19 mouse cellular contexts compared by ENCODE assay signal in the genomic region with DNA sequence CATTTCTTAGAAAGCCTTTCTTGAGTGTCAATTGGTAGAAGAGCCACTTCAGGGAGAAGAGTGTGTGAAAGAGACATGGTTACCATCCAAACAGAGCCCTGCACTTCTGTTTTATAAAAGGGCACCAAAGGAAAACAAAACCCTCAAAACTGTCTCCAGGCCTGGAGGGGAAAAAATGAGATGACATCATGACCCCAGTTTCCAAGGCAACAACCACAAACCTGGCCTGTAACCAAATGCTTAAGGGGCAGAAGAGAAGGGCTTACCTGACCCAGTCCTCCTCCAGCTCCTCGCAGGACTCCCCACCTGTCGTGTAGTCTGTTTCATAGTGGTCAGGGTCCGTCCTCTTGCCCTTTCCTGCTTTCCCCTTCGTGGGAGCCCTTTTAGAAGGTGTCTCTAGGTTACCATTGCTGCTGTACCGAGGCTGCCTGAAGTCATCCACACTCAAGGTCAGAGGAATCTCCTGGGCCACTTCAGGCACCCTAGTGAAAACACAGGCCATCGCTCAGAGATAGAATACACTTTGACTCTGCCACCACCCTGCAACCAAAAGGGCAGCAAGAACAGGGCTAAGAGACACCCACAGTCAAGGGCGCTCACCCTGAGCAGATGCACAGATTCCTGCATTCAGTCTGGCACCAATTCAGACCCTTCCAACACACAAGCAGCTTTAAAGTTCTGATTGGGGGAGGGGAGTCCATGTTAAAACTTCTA. TPM values are rescaled to one million over a fixed set of nuclear protein-coding genes. Genes with fewer than 3 reads are reported as not detected.
DNase-seq lines count a peak whose midpoint lies in the region; ATAC-seq lines count a peak whose summit lies in the region.
"Had no signal": no experiment of that assay in that cellular context is flagged by ENCODE, and none has a peak within 500 bp of the region (broad histone marks: within the 10 kb centered on the region; RNA-seq: fewer than 3 reads in every experiment).

No protein-coding gene starts in this region.

- DNase-seq in heart, adult 11 months = peak; percentile 74
- no peak for DNase-seq in heart, adult 18-20 months
- peak; percentile 57 to 79 for DNase-seq in lung, adult 18-20 months
- DNase-seq in cerebellum, postnatal 10 days = no peak
- no peak for DNase-seq in thymus, adult 18-20 months
- DNase-seq in urinary bladder, adult 2 months (ENCODE audit: low spot score) = no peak
- DNase-seq: cerebellum, postnatal 25 days; heart, postnatal 36 days; kidney, postnatal 10 days; layer of hippocampus, adult 9-11 months; thymus, postnatal 36 days had no signal

- 0 out of 2 replicates have a peak, but pooled peaks have one; percentile 29 for ATAC-seq in common myeloid progenitor, adult 5-6 weeks (replicated peaks; ENCODE audit: low read depth, poor library complexity, severe bottlenecking)
- ATAC-seq in megakaryocyte progenitor cell, adult 5-6 weeks (replicated peaks; ENCODE audit: poor library complexity) = peak; percentile 11; the same call in 1 of the 2 replicates

RNA-seq across cellular contexts. Expression of gene Gtf2h2, which starts 18.9 kb away (rescaled TPM):
- 10 to 100 TPM; 21.7 to 21.9 TPM for total RNA-seq in heart, adult 18-20 months (2021)
- 54.2 and 85.3 TPM in 2 replicates for total RNA-seq in common myeloid progenitor, adult 5-6 weeks (2017)
- 62.5 and 69.7 TPM in 2 replicates for total RNA-seq in megakaryocyte progenitor cell, adult 5-6 weeks (2015)
- total RNA-seq in megakaryocyte progenitor cell, adult 5-6 weeks (2017) = 57.3 and 66.1 TPM in 2 replicates
- polyA plus RNA-seq in urinary bladder, adult 2 months (2012; rRNA removed) = 38.1 and 46.5 TPM in 2 replicates

RNA-seq across cellular contexts. Expression of gene Ocln, which starts 41.2 kb away (rescaled TPM):
- total RNA-seq in heart, adult 18-20 months (2021) = under 1 TPM; 0.57 to 0.87 TPM
- total RNA-seq in common myeloid progenitor, adult 5-6 weeks (2017) = not detected in 2 replicates
- 0.30 TPM in 1 of 2 replicates, not detected in the other for total RNA-seq in megakaryocyte progenitor cell, adult 5-6 weeks (2015)
- not detected in 2 replicates for total RNA-seq in megakaryocyte progenitor cell, adult 5-6 weeks (2017)
- polyA plus RNA-seq in urinary bladder, adult 2 months (2012; rRNA removed) = 10.0 and 11.1 TPM in 2 replicates
- total RNA-seq: megakaryocyte, adult 5-6 weeks had no signal

RNA-seq across cellular contexts. Expression of gene Naip1, which starts 58.6 kb away (rescaled TPM):
- under 1 TPM; 0.07 to 0.18 TPM for total RNA-seq in heart, adult 18-20 months (2021)
- total RNA-seq in common myeloid progenitor, adult 5-6 weeks (2017) = not detected in 2 replicates
- total RNA-seq in megakaryocyte progenitor cell, adult 5-6 weeks (2015) = 0.05 TPM in 1 of 2 replicates, not detected in the other
- total RNA-seq in megakaryocyte progenitor cell, adult 5-6 weeks (2017) = not detected in 2 replicates
- 0.04 and 0.07 TPM in 2 replicates for polyA plus RNA-seq in urinary bladder, adult 2 months (2012; rRNA removed)
- total RNA-seq: gastrocnemius, adult 18-20 months; midbrain, postnatal 0 days had no signal
- polyA plus RNA-seq: embryonic facial prominence, embryonic 13.5 days; forebrain, embryonic 11.5 days; limb, embryonic 10.5 days had no signal

Comparison
In these comparisons a context has a peak if more than half of its experiments do, and no peak if none do; other contexts are left out.
1. DNase-seq: peak in heart, adult 11 months (single experiment) and lung, adult 18-20 months (2 of 2); none in heart, adult 18-20 months (0 of 2), cerebellum, postnatal 10 days (0 of 2), thymus, adult 18-20 months (0 of 2) and urinary bladder, adult 2 months (single experiment).